Mouse (Mus musculus) embryonic stem cell, embryonic (primary cell): ENCODE results near the gene Taf1b.

Experiments used
- CTCF ChIA-PET, 4 experiments: fragments of 300-600 bp in 2 of 4; fragments of 350-600 bp in 2 of 4; sonication (Branson Sonifier 250); formaldehyde crosslinking; loops; one replicate each; lab custom pipeline; 2022; ENCODE audit warnings: inconsistent platforms in 2 of 4; lab: Charles Lee
- POLR2A ChIA-PET, 4 experiments: fragments of 300-600 bp in 2 of 4; fragments of 350-600 bp in 2 of 4; sonication (Branson Sonifier 250); formaldehyde crosslinking; loops; one replicate each; lab custom pipeline; 2022; ENCODE audit warnings: antibody characterized with exemption in 4 of 4, inconsistent platforms in 1 of 4; lab: Charles Lee

The Taf1b gene

DNA sequence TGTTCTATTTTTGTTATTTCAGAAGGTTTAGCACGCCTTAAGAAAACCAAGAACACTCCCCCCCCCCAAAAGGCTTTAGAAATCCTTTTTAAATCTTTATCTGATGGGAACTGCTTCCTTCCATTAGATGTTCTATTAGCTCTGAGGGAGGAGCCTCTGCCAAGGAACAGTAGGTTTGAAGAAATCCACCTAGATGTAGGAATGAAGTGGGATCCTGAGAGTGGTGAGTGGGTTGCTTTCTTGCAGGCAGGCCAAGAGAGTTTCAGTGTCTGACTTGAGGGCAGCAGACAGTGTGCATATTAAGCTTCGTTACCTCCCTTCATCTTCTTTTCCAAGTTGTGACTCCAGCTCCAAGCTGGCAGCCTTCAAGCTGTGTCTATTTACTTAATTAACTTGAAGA lies 39.0 kb downstream of the Taf1b start:
- POLR2A ChIA-PET, result no interaction called here
- CTCF ChIA-PET, result no interaction called here

DNA sequence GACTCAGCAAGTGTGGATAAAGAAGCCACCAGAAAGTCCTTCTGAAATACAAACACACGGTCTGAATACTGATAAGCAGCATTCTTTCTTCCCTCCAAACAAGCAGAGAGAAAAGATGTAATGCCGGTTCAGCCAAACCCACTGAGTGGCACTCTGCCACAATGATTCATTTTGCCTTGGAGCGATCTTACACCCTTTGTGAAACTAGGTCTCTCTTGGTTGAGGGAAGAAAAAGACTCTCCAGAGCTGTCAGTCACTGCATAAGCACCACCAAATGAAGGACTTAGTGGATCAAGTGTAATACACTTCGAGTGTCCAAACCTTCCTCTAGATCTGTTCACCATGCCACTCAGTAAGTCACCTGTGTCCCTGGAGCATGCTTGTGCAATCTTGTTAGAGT lies 39.8 kb downstream of the Taf1b start:
- POLR2A ChIA-PET, result interaction anchor here in 1 of 4 experiments (1.1 kb wide), 1 partner anchor 14 kb away, joined by 3 read pairs; no protein-coding TSS in a partner anchor
- CTCF ChIA-PET, result no interaction called here

DNA sequence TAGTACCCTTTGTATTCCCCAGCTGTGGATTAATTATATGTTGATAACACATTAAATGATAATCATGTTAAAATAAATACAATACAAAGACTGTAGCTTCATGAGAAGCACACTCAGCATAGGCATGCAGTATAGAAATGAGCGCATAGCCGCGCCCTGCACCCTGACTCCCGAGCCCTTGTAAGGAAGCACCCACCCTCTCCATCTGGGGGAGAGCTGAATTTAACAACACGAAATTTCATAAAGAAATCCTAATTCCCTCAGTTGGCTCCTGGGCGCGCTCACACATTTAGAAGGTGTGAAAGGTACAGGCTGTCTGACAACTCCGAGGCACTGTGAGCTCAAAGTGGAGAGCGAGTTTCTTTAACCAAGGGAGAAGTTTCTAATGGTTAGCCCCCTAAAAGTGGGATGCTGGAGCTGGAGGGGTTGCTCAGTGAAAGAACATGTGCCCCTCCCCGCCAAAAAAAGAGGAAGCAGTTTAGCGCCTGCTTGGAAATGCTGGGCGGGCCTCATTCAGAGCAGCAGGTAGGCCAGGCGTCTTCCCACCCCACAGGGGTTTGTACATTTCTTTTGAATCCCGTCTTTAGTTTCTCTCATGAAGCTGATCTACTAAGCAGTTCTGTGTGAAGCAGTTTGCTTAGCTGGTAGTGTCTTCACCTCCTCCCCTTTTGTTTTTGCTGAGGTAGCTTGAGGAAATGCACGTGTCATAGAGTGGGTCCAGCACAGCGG lies 43.4 kb downstream of the Taf1b start:
- CTCF ChIA-PET, result no interaction called here

DNA sequence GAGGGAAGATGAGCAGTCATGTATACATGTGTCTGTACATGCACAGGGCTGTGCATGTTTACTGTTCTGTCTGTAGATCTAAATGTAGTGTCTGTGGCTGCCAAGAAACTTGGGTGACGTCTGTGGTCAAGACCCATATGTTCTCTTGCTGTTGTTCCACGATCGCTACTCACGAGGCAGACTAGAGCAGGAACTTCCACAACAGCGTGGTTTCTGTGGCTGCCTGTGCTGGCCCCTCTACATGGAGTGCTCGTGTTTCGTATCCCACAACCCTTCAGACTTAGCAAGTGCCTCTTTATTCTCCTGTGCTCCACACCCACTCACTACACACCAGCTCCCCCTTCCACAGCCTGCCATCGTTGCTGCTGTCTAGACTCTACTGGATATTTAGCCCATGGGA lies 49.5 kb downstream of the Taf1b start:
- CTCF ChIA-PET, result interaction anchor here in 1 of 4 experiments (0.9 kb wide), 1 partner anchor 24 kb away, joined by 3 read pairs; the partner anchor contains the start of gene Grhl1
- POLR2A ChIA-PET, result no interaction called here

More for the DNA sequence above, 43.4 kb downstream of the Taf1b start:
- POLR2A ChIA-PET, result interaction anchor here (0.6 to 1.4 kb wide), 6 partner anchors 19 to 180 kb away, joined by 3 to 4 read pairs (median 4); partner anchors contain the start of genes Grhl1 (in 1 of the 4) and Klf11 (in 1 of the 4)

DNA sequence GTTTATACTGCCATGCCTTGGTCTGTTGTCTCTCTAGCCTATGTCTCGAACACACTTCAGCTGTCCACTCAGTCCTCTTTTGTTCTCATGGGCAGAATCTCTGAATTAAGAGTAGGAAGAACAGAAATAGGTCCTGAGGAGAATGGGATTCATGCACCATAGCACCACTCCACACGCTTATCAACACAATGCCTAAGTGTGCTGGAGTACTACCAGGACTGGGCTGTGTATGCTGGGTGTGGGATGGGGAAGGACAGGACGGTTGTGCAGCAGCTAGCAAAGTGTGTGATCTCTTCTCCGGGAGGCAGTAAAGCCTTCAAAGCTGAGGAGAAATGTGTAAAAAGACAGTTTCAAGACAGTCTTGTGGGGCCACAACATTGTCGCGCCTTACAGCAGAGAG lies 50.7 kb downstream of the Taf1b start:
- ChIA-PET POLR2A (interaction anchor here in 1 of 4 experiments (1.1 kb wide), 1 partner anchor 20 kb away, joined by 3 read pairs; no protein-coding TSS in a partner anchor), CTCF (interaction anchor here in 1 of 4 experiments (0.9 kb wide), 1 partner anchor 23 kb away, joined by 3 read pairs; the partner anchor contains the start of gene Grhl1)

DNA sequence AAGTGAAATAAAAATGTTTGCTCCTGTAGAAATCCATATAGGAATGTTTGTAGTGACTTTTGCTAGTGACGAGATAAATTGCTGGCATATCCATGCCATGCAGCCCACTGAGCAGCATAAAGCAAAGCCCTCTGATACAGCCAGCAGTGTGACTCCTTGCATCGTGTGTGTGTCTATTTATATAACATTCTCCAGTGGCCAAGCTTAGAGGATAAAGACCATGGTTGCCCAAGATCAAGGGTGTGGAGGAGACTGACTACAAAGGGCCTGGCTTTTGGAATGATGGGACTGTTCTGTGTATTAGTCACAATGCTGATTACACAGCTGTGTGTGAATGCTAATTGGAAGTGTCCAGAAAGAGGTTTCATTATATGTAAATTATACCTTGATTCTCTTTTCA lies 54.4 kb downstream of the Taf1b start:
- ChIA-PET POLR2A (interaction anchor here in 1 of 4 experiments (1.0 kb wide), 1 partner anchor 14 kb away, joined by 3 read pairs; no protein-coding TSS in a partner anchor), CTCF (no interaction called here)

DNA sequence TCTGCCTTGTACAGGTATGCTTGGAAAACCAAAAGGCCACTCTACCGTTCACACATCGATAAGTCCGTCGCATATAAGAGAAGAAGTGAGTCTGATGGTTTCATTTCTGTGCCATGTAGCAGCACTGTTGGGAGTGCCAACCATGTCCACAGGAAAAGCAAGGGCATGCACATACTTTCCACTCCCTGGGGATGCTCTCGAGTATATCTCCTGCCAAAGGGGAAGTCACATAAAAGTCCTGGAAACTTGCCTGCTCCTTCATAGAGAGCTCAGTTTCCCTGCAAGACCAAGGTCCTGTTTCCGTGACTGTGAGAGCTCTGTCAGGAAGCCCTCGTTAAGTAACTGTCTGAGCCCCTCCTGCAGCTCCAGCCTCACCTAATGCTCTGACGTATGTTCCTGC lies 57.8 kb downstream of the Taf1b start:
- ChIA-PET POLR2A (no interaction called here), CTCF (no interaction called here)

DNA sequence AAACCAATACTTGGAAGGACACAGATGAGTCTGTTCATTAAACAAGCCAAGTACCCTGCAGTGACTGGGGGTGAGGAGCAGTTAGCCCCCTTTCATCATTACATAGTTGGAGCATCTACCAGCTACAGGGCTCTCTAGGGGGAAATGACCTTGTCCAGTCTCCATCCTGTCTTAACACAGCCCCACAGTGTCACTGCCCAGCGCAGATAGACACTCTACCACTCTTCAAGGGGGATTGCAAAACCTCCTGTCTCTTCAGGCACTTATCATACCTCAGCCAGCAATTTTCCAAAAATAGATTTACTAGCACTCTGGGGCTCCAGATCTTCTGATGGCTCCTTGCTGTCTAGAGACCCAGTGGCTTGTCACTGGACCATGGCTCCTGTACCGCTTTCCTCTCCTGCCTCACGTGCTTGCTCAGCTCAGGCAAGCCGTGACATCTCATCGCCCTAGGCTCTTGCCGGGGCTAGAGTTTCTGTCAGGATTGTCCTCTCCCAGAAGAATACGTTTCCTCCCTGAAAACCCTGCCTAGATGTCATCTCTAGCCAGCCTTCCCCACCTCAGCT lies 65.3 kb downstream of the Taf1b start:
- ChIA-PET CTCF (interaction anchor here in 1 of 4 experiments (1.1 kb wide), 1 partner anchor 67 kb away, joined by 3 read pairs; no protein-coding TSS in a partner anchor), POLR2A (interaction anchor here in 2 of 4 experiments (0.9 to 1.1 kb wide), 2 partner anchors 8 to 25 kb away, joined by 3 read pairs; partner anchors contain the start of gene Grhl1 (in 1 of the 2))

- CTCF ChIA-PET, result interaction anchor here in 1 of 4 experiments (0.6 kb wide), 1 partner anchor 35 kb away, joined by 3 read pairs; no protein-coding TSS in a partner anchor
- POLR2A ChIA-PET, result interaction anchor here in 1 of 4 experiments (2.0 kb wide), 1 partner anchor 30 kb away, joined by 4 read pairs; no protein-coding TSS in a partner anchor
Measured at GRCm38 (mm10) chr12:24565311-24565710, 67.2 kb downstream of the Taf1b start.

DNA sequence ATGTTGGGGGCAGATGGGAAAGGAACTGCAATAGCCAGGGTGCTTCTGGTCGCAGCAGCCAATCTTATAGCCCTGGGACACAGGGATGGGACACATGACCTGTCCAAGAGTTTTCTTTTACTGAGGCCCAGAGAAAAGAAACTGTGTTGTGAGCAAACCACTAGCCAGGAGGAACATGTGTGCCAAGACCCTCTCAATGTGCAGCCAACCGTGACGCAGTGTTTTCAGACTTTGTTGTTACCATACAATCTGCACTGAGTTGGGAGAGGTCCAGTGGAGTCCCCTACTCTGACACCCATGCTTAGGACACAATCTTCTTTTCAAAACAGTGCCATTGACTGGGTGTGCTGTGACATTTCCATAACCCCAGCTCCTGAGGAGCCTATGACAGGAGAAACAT lies 69.4 kb downstream of the Taf1b start:
- ChIA-PET POLR2A (interaction anchor here in 1 of 4 experiments (1.3 kb wide), 1 partner anchor 33 kb away, joined by 3 read pairs; no protein-coding TSS in a partner anchor), CTCF (interaction anchor here in 1 of 4 experiments (1.1 kb wide), 1 partner anchor 33 kb away, joined by 3 read pairs; no protein-coding TSS in a partner anchor)

- POLR2A ChIA-PET, result interaction anchor here in 3 of 4 experiments (0.5 to 2.6 kb wide), 44 partner anchors 8 to 524 kb away, joined by 3 to 20 read pairs (median 4); partner anchors contain the start of genes Rrm2 (in 2 of the 3) and Taf1b (in 2 of the 3)
- CTCF ChIA-PET, result interaction anchor here in 3 of 4 experiments (0.6 to 2.4 kb wide), 9 partner anchors 23 to 354 kb away, joined by 3 to 17 read pairs (median 3); no protein-coding TSS in a partner anchor
Measured at GRCm38 (mm10) chr12:24571523-24572392, 73.6 kb downstream of the Taf1b start, which contains the start of gene Grhl1. Gene Grhl1, plus strand, starts transcription at chr12:24572283.

DNA sequence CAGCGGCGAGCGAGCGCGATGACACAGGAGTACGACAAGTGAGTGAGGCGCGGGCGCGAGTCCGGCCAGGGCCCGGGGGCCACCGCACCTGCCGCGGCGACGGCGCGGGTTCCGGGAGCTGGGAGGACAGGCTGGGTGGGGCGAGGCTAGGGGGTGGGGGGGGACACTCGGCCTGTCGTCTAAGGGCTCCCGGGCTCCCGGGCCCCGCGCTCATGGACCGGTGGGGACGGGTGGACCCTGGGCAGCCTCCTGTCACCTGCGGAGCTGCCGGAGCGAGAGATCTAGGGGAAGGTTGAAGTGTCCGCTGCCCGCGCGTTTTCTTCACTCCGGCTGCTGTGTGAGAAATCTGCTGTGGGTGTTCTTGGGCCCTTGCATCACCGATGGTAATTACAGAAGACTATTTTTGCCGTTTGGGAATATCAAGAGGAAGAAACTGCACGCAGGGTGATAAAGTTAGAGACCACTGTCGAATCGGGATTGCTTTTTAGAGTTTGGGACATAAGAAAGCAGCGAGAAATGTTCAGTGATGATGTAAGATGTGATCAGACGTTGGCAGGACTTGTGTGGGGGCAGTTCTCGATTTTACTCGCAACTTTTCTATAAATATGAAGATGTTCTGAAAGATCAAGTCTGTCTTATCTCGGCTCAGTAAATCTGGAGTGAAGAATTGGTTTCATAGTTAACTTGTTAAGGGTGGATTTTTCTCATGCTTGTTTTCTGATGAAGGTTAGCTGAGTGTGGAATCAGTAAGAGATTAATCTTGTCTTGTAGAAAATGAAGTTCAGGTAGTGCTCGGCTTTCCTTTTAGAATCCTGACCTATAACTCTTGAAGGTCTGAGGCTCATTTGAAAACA lies 74.5 kb downstream of the Taf1b start:
- ChIA-PET CTCF (interaction anchor here in 3 of 4 experiments (0.7 to 2.4 kb wide), 6 partner anchors 24 to 125 kb away, joined by 3 to 17 read pairs (median 3); no protein-coding TSS in a partner anchor), POLR2A (interaction anchor here in 3 of 4 experiments (0.6 to 2.6 kb wide), 34 partner anchors 9 to 523 kb away, joined by 3 to 20 read pairs (median 4); partner anchors contain the start of genes Taf1b (in 2 of the 3) and Rrm2 (in 1 of the 3))

DNA sequence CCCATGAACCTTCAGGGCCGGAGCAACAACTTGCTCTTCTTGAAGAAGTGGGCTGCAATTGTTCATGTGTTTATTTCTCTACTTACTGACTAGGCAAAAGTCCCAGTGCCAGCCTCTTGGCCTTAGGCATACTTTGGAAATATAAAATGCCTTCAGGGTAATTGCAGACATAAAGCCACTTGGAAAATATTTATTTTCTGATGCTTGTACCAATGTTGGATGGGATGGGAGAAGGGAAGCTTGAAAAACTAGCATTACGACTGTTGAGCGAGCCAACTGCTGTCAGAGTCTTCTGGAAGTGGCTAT lies 75.1 kb downstream of the Taf1b start:
- CTCF ChIA-PET, result no interaction called here

DNA sequence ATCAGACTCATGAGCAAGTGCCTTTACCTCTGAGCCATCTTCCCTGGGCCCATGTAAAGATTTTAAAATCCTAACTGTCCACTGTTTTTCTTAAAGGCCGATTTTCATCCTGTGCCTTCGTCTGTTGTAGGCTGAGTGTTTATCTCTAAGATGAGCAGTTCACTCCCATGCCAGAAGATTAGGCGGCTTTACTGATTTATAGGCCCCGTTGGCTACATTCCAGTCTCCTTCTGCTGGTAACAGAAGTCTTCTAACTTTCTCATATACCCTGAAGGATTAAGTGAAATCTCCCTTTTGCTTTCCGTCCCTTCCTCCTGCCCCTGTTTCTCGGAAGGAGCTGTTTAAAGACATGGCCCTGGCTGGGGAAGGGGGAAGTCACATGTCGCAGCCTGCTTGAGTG lies 76.7 kb downstream of the Taf1b start:
- CTCF ChIA-PET, result interaction anchor here in 2 of 4 experiments (0.5 to 1.0 kb wide), 2 partner anchors 26 to 128 kb away, joined by 3 read pairs; no protein-coding TSS in a partner anchor
- POLR2A ChIA-PET, result interaction anchor here in 2 of 4 experiments (0.8 to 1.7 kb wide), 3 partner anchors 19 to 77 kb away, joined by 3 to 7 read pairs (median 3); partner anchors contain the start of gene Taf1b (in 1 of the 2)

More for the DNA sequence above, 75.1 kb downstream of the Taf1b start:
- POLR2A ChIA-PET, result interaction anchor here in 2 of 4 experiments (1.2 to 2.6 kb wide), 6 partner anchors 17 to 58 kb away, joined by 3 to 10 read pairs (median 6); no protein-coding TSS in a partner anchor

GRCm38 (mm10) chr12:24580452-24580851 lies 82.3 kb downstream of the Taf1b start:
- ChIA-PET CTCF (interaction anchor here in 1 of 4 experiments (1.5 kb wide), 1 partner anchor 23 kb away, joined by 4 read pairs; no protein-coding TSS in a partner anchor), POLR2A (interaction anchor here in 3 of 4 experiments (1.1 to 2.3 kb wide), 5 partner anchors 8 to 19 kb away, joined by 3 to 11 read pairs (median 3); partner anchors contain the start of gene Grhl1 (in 2 of the 3))

DNA sequence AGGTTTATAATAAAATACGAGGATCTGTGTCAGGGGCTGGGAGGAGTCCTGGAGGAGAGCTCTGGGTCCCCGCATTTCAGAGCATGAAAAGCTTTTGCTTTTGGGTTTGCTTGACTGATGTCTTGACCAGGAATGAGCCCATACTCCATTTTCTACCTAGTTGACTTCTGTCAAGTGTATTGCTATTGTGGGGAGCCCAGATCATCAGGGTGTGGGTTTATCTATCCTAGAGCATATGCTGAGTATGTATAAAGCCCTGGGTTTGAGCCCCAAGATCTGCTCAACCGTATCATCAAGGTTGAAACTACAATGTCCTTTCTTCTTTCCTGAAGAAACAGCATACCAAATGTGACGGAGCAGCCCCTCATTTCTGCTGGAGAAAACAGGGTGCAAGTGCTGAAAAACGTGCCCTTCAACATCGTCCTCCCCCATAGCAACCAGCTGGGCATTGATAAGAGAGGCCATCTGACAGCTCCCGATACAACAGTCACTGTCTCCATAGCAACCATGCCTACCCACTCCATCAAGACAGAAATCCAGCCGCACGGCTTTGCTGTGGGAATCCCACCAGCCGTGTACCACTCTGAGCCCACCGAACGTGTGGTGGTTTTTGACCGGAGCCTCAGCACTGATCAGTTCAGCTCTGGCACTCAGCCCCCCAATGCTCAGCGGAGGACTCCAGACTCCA lies 83.0 kb downstream of the Taf1b start:
- CTCF ChIA-PET, result interaction anchor here in 3 of 4 experiments (0.7 to 1.5 kb wide), 4 partner anchors 20 to 23 kb away, joined by 3 to 4 read pairs (median 4); no protein-coding TSS in a partner anchor

More for the DNA sequence above, 83.0 kb downstream of the Taf1b start:
- POLR2A ChIA-PET, result interaction anchor here in 3 of 4 experiments (0.6 to 2.3 kb wide), 8 partner anchors 9 to 252 kb away, joined by 3 to 11 read pairs (median 3); partner anchors contain the start of gene Grhl1 (in 3 of the 3)
